Mouse (Mus musculus) bone marrow, adult 2 months (tissue): ENCODE measurements at regions not wholly inside any gene's neighbourhood (a gene's known extent, or its start where the extent isn't known, plus 50 kb on each side); places are given as distances from the start of the nearest gene placed in this dataset.

ENCODE experiments used
- CTCF ChIP-seq: fragments of 200-500 bp; IDR thresholded peaks from 2 replicates; pipeline ENCODE4 v1.5.1; 2011; ENCODE audit warnings: low read length, control low read depth; ENCODE audit not compliant: control insufficient read depth, insufficient read depth
- POLR2A ChIP-seq: fragments of 200-500 bp; IDR thresholded peaks from 2 replicates; pipeline ENCODE4 v1.6.1; 2011; ENCODE audit warnings: low read depth, mild to moderate bottlenecking, control low read depth, low read length, borderline replicate concordance; ENCODE audit not compliant: control insufficient read depth

- TF ChIP-seq CTCF (no peak), POLR2A (no peak)
These were observed 471.6 kb upstream of the 3110018I06Rik start for GRCm38 (mm10) chr12:107016801-107017200.
